Mouse (Mus musculus): ENCODE results near the gene Gjb6.

GRCm38 (mm10) chr14:57161833-57162232 is 28.4 kb upstream of the Gjb6 start:
- no peak for TF ChIP-seq CTCF (IDR thresholded peaks at IDR 0.05; ENCODE audit: extremely low read depth, insufficient read length, insufficient replicate concordance, low read depth, low read length)
- TF ChIP-seq POLR2A (IDR thresholded peaks at IDR 0.05; ENCODE audit: low read depth, low read length) = no peak
